Mouse (Mus musculus) neural tube, embryonic 14.5 days (tissue): ENCODE measurements around the gene Ptpre. TPM values are rescaled to one million over a fixed set of nuclear protein-coding genes. Genes with fewer than 3 reads are reported as not detected.

Experiments used
- ATAC-seq: fragments of 200-750 bp; cut with Nextera tagmentation; 2 replicates; pipeline ENCODE4 v1.8.0; 2017; ENCODE audit warnings: low read depth, mild to moderate bottlenecking, moderate TSS enrichment, moderate library complexity
- H3K27ac ChIP-seq: fragments of 300-500 bp; sonication (generic); 2 replicates; pipeline ENCODE4 v1.5.1; 2014; ENCODE audit warnings: low read depth, mild to moderate bottlenecking, control low read depth, low read length, moderate library complexity, mixed read lengths
- H3K27me3 ChIP-seq: fragments of 300-500 bp; sonication (generic); 2 replicates; pipeline ENCODE4 v1.6.1; 2014; ENCODE audit warnings: low read length; ENCODE audit not compliant: control insufficient read depth, insufficient read depth
- H3K36me3 ChIP-seq: fragments of 300-500 bp; sonication (generic); 2 replicates; pipeline ENCODE4 v1.6.1; 2014; ENCODE audit warnings: low read length, mixed read lengths; ENCODE audit not compliant: control insufficient read depth, insufficient read depth
- H3K4me1 ChIP-seq: fragments of 300-500 bp; sonication (generic); 2 replicates; pipeline ENCODE4 v1.6.1; 2014; ENCODE audit warnings: low read length; ENCODE audit not compliant: control insufficient read depth, insufficient read depth
- H3K4me2 ChIP-seq: fragments of 300-500 bp; sonication (generic); 2 replicates; pipeline ENCODE4 v1.6.1; 2014; ENCODE audit warnings: mild to moderate bottlenecking, low read depth, low read length, control low read depth
- H3K4me3 ChIP-seq: fragments of 300-500 bp; sonication (generic); 2 replicates; pipeline ENCODE4 v1.5.1; 2014; ENCODE audit warnings: low read depth, low read length, control low read depth, mixed read lengths
- H3K9ac ChIP-seq: fragments of 300-500 bp; sonication (generic); replicated peaks from 2 replicates; pipeline ENCODE4 v1.6.1; 2014; ENCODE audit warnings: low read depth, mild to moderate bottlenecking, control low read depth, low read length, mixed read lengths
- H3K9me3 ChIP-seq: fragments of 300-500 bp; sonication (generic); 2 replicates; pipeline ENCODE4 v1.6.1; 2016; ENCODE audit warnings: low read length; ENCODE audit not compliant: control insufficient read depth
- WGBS: fragments of 180-500 bp; shearing (Covaris S2); extraction: QIAGEN DNeasy Blood & Tissue Kit; methylation state at CpG from one replicate; pipeline ENCODE4 v1.1.7; 2014; 5-methylcytosine and 5-hydroxymethylcytosine counted together
- polyA plus RNA-seq: library from polyadenylated mRNA; unstranded; fragments of >200 nt; fragmentation: Nextera tagmentation; extraction: Ambion mirVana; gene quantifications from 2 replicates; pipeline ENCODE4 v1.2.1, GENCODE M21; 2014

Gene Ptpre
- polyA plus RNA-seq, 1 experiment from 2014 or later: 15.4 TPM

DNA sequence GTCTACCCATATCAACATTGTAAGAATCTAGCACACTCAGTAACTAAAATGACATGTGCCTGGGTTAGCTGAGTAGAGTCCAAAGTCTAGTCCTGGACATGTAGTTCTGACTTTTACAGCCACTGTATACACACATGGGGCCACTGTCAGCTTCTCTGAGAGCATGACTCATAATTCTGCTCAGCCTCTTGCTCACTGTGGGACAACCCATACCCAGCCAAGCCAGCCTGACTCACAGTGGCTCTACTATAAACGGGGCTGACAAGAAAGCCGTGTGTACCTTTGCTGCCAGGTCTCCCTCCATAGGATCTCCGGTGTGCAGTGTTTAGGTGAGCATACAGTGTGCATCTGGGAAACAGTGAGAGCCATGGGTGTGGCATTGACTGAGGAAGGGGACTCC is 28.0 kb upstream of the Ptpre start:
- 94% methylated on average over 3 of the region's 3 CpGs for WGBS
- ATAC-seq: no peak
- H3K9me3 ChIP-seq: no peaks in the 10 kb centered on the region
- no peak overlapping the region for H3K4me3 ChIP-seq
- H3K27ac ChIP-seq: no peak overlapping the region
- no peaks in the 10 kb centered on the region for H3K27me3 ChIP-seq
- H3K36me3 ChIP-seq: no peaks in the 10 kb centered on the region
- no peaks in the 10 kb centered on the region for H3K4me1 ChIP-seq
- H3K4me2 ChIP-seq: no peak overlapping the region
- H3K9ac ChIP-seq: no peak overlapping the region

DNA sequence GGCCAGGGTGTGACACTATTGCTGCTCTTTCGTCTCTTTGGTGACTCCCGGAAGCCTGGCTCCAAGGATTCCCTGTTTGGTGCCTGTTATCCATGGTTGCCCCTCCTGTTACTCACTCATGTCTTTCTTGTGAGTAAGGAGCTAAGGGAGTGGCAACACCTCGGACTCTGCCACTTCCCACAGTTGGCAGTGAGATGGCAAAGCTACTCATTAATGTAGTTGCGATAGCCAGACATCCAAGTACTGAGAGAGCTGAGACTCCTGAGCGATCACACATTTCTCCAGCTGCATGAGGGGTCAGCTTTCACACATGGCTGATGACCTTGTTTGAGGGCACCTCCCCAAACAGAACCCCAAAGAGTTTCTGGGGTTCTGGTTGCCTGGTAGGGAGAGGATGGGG is 26.9 kb upstream of the Ptpre start:
- H3K27ac ChIP-seq: no peak overlapping the region
- WGBS: 96% methylated on average over 5 of the region's 5 CpGs
- no peaks in the 10 kb centered on the region for H3K27me3 ChIP-seq
- H3K4me1 ChIP-seq: no peaks in the 10 kb centered on the region
- no peak overlapping the region for H3K4me2 ChIP-seq
- H3K36me3 ChIP-seq: no peaks in the 10 kb centered on the region
- no peaks in the 10 kb centered on the region for H3K9me3 ChIP-seq
- H3K9ac ChIP-seq: no peak overlapping the region
- no peak overlapping the region for H3K4me3 ChIP-seq
- ATAC-seq: no peak

DNA sequence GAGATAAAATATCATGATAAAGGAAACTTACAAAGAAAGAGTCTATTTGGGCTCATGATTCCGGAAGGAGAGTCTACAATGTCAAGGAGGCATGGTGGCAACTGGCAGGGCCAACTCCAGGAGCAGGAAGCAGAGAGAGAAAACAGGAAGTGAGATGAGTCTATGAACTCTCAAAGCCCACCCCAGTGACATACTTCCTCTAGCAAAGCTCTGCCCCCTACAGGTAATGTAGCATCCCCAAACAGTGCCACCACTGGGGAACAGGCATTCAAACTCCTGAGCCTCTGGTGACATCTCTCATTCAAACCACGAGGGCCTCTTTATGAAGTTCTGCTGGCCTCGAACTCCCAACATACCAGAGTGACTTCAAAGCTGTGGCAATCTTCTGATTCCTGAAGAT is 25.6 kb upstream of the Ptpre start:
- no peak overlapping the region for H3K9ac ChIP-seq
- H3K9me3 ChIP-seq: no peaks in the 10 kb centered on the region
- no peaks in the 10 kb centered on the region for H3K4me1 ChIP-seq
- H3K4me2 ChIP-seq: no peak overlapping the region
- no peak overlapping the region for H3K4me3 ChIP-seq
- ATAC-seq: no peak
- H3K36me3 ChIP-seq: no peaks in the 10 kb centered on the region
- WGBS: 94% methylated on average over 3 of the region's 3 CpGs
- H3K27me3 ChIP-seq: no peaks in the 10 kb centered on the region
- no peak overlapping the region for H3K27ac ChIP-seq

DNA sequence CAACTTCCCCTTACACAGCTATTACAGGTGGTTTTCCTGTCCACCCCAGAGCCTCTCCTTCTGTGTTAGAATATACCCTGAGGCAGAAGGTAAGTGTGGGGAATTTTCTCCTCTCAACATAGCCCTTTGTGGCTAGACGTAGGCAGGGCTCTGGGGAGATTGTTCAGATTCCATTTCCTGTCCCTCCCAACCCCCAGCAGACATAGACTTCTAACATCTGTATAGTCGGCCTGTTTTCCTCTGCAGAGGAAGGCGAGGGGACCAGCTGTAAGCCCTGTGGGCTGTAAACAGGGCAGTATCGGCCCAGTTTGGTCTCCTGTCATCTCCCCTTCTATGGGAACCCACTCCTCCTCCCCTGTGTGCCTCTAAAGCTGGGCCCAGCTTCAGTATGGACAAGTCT is 20.1 kb upstream of the Ptpre start:
- Histone ChIP-seq H3K36me3 (no peaks in the 10 kb centered on the region), H3K4me1 (no peaks in the 10 kb centered on the region), H3K4me3 (no peak overlapping the region), H3K9me3 (no peaks in the 10 kb centered on the region), H3K27ac (no peak overlapping the region), H3K9ac (no peak overlapping the region), H3K4me2 (no peak overlapping the region), H3K27me3 (no peaks in the 10 kb centered on the region)
- no peak for ATAC-seq
- 69% methylated on average over 4 of the region's 4 CpGs for WGBS

DNA sequence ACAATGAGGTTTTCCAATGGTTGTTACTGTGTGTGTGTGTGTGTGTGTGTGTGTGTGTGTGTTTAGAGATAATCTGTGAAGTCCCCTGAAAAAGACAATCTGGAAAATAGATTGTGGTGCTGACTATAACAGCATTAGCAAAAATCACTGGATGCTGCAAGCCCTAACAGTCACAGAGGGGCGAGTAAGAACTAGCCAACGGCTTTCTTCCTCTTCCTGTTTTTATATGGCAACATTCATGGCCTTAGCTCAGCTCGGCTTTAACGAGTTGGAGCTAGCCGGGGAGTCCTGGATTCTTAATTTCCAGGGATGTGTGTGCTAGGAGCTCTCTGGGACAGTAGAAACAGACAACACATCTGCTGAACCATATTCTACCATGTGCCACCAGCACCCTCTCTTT is 17.0 kb upstream of the Ptpre start:
- no peak overlapping the region for H3K4me2 ChIP-seq
- no peak for ATAC-seq

DNA sequence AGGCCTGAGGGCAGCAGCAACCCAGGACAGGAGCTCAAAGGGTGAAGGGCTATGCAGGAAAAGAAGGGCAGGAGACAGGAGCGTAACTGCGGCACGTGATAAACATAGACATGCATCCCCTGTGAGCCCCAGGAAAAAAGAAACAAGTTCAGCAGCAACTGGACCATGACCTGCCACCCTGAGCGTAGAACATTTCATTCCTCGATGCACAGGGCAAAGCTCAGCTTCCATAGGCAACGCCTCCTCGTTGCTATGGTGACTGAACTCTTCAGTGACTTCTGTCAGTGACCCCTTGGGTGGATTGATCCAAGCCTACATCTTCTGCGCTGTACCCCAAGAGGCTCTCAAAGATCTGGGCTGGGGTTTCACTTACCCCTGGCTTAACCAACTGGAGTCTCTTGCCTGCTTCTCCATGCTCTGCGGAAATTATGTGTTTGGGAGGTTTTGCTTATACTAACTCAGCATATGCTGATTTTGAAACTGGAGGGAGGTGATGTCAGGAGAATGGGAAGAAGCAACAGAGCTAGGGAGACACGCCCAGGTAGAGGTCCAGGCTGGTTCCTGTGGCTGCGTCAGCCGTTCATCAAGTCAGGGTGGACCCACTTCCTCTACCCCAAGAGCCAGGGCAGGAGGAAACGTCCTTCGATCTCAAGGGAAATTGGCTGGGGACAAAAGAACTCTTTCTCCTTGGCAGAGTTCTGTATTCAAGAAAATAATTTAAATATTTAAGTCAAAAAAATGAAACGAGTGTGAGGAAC is 15.3 kb upstream of the Ptpre start:
- H3K27me3 ChIP-seq: no peaks in the 10 kb centered on the region

More for the DNA sequence above, 17.0 kb upstream of the Ptpre start:
- no peaks in the 10 kb centered on the region for H3K9me3 ChIP-seq
- no peak overlapping the region for H3K27ac ChIP-seq
- WGBS: 76% methylated on average over 5 of the region's 5 CpGs
- H3K4me3 ChIP-seq: no peak overlapping the region
- H3K27me3 ChIP-seq: no peaks in the 10 kb centered on the region
- no peak overlapping the region for H3K9ac ChIP-seq
- no peaks in the 10 kb centered on the region for H3K4me1 ChIP-seq
- no peaks in the 10 kb centered on the region for H3K36me3 ChIP-seq

DNA sequence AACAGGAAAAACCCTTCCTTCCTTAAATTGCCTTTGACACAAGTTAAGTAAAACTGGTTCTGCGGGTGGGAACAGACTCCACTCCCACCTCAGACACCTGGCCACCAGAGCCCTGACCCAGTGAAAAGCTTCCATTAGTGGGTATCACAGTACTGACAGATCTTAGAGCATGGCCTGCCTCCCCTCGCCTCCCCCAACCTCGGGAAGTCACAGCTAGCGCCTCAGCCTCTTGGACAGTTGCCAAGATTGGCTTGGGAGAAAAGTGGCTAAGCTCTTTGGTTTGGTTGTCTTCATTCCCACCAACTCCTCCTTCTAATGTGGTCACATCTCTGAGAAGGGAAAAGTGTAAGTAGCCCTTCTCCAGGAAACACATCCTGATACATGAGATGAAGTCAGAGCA is 13.3 kb upstream of the Ptpre start:
- Histone ChIP-seq H3K36me3 (no peaks in the 10 kb centered on the region), H3K4me3 (no peak overlapping the region), H3K27me3 (no peaks in the 10 kb centered on the region), H3K27ac (no peak overlapping the region), H3K4me2 (no peak overlapping the region), H3K4me1 (no peaks in the 10 kb centered on the region), H3K9me3 (no peaks in the 10 kb centered on the region), H3K9ac (no peak overlapping the region)
- 61% methylated on average over 4 of the region's 4 CpGs for WGBS
- ATAC-seq: no peak

More for the DNA sequence above, 15.3 kb upstream of the Ptpre start:
- H3K9me3 ChIP-seq: no peaks in the 10 kb centered on the region
- no peaks in the 10 kb centered on the region for H3K4me1 ChIP-seq
- H3K4me2 ChIP-seq: no peak overlapping the region
- H3K9ac ChIP-seq: no peak overlapping the region
- H3K27ac ChIP-seq: no peak overlapping the region
- ATAC-seq: no peak
- 63% methylated on average over 15 of the region's 15 CpGs for WGBS
- H3K4me3 ChIP-seq: no peak overlapping the region
- no peaks in the 10 kb centered on the region for H3K36me3 ChIP-seq

DNA sequence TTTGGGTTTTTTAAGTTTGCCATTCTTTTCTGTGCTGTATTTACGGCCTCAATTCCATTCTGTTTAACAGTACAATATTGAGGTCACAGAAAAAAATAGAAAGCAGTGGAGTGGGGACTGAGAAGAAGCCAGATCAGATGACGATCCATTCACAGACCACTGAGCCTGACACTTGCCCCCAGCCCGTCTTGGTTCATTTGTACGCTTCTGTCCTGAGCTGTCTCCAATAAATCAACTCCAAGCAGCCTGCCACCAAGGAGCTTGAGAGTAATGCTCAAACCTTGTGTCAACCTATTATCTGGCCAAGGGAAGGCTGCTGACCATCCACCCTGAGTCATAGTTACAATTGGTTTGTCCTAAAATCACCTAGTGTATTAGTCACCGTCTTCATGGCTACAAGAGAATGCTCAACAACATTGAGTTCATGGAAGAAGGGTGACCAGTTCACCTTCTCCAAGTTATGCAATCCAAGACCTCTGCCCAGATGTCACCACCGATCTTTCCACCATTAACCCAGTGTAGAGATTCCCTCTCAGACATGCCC is 12.8 kb upstream of the Ptpre start:
- Histone ChIP-seq H3K4me1 (no peaks in the 10 kb centered on the region), H3K9ac (no peak overlapping the region), H3K27ac (no peak overlapping the region), H3K27me3 (no peaks in the 10 kb centered on the region), H3K36me3 (no peaks in the 10 kb centered on the region), H3K9me3 (no peaks in the 10 kb centered on the region), H3K4me2 (no peak overlapping the region), H3K4me3 (no peak overlapping the region)
- ATAC-seq: no peak
- WGBS: 69% methylated on average over 6 of the region's 6 CpGs

DNA sequence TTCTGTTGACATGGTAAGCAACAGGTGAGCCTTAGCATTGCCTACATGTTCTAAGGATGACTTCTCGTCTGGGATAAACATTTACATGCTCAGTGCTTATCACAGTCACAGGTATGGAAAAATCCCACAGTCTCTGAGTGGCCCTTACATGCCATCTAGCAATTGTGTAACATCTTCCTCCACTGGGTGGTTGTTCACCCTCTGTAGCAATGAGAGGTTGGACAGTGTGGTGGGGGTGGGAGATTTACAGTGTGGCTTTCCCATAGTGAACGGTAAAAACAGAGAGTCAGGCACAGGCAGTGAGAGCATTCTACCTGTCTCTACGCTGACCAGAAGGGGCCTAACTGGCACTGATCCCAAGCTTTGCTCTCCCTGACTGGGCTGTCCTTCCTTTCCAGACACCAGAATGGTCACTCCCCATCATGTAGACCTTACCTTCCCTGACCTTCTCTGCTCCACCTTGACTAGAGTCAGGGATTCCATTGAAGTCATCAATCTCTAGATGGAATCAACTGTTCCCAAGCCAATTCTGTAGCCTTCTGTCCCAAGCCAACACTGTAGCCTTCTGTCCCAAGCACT is 10.6 kb upstream of the Ptpre start:
- ATAC-seq: no peak
- H3K4me3 ChIP-seq: no peak overlapping the region
- no peak overlapping the region for H3K9ac ChIP-seq
- no peaks in the 10 kb centered on the region for H3K27me3 ChIP-seq
- no peaks in the 10 kb centered on the region for H3K9me3 ChIP-seq
- 95% methylated on average over 3 of the region's 3 CpGs for WGBS
- no peak overlapping the region for H3K27ac ChIP-seq
- H3K4me2 ChIP-seq: no peak overlapping the region
- no peaks in the 10 kb centered on the region for H3K36me3 ChIP-seq
- no peaks in the 10 kb centered on the region for H3K4me1 ChIP-seq
